Mouse (Mus musculus) kidney, adult 11 months (tissue): ENCODE data around the gene Lrsam1.

Experiments
- DNase-seq: peaks from one replicate; pipeline ENCODE4 v3.0.0; 2022

Gene Lrsam1

DNA sequence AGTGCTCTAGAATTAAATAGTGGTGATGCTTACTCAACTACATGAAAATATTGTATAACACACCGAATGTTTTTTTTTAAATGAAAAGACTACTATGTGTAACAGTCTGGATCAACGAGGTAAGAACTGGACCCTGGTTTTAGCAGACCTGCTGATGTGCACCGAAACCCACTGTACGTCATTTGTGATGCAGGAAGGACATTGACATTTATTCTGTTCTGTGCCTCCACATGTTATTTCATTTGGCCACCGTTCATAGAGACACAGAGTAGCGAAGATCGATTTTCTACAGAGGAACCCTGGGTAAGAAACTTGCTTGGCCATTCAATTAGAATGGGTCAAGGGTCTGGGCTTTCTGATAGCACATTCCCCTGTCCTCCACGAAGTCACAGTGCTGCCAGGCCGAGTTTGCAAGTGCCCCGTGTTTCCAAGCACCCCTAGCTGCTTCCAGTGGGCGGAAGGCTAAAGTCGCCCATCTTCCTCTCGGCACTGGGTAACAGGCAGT lies 4.8 kb upstream of the Lrsam1 start:
- no peak for DNase-seq

DNA sequence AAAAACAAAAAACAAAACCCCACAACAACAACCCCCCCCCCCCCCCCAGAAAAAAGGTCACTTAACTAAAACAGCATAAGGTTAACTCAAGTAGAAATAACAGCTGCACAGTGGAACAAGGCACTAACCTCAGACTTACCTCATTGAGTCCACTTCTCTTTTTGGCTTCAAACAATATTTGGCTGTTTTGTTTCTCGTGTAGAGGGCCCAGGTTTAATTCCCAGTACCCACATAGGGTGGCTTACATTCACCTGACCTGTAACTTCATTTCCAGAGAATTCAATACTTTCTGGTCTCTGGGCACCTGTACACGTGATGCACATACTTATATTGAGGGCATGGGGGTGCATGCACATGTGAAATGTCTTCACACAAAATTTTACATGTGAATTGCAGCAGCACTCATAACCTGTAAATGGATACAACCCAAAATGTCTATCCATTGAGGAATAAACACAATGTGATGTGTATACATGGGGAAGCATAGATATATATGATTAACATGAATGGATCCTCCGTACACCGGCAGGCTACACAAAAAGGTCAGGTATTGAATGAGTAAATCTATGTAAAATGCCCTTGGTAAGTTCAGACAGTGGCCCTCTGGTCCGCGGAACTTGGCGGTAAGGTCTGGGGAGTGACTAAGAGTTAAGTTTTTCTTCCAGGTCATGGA lies 4.2 kb upstream of the Lrsam1 start:
- no peak for DNase-seq

DNA sequence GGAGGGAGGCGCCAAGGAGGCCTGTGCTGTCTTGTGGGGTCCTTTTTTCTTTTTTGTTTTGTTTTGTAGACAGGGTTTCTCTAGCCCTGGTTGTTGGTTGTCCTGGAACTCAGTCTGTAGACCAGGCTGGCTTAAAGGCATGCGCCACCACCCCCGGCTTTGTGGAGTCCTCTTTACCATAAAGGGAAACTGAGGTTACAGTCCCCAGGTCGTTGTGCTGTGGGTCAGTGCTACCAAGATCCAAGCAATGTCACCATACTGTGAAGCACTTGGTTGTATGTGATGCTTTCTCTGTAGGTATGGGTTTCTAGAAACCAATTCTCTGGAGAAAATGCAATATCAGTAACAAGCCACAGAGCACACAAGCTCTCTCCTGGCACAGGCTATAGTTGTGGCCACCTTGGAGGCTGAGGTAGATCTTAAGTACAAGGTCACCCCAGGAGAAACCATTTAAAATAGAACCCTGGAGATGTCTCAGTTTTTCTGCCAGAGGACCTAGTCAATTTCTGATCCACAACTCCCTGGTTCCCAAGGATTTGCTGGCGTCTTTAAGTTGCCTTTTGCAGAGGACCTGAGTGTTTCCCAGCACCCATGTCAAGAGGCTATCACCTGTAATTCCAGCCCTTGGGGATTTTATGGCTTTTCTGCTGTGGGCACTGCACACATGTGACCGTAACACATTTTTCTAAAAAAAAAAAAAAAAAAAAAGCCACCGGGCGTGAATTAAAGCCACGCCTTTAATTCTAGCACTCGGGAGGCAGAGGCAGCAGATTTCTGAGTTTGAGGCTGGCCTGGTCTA lies 3.4 kb upstream of the Lrsam1 start:
- no peak for DNase-seq

DNA sequence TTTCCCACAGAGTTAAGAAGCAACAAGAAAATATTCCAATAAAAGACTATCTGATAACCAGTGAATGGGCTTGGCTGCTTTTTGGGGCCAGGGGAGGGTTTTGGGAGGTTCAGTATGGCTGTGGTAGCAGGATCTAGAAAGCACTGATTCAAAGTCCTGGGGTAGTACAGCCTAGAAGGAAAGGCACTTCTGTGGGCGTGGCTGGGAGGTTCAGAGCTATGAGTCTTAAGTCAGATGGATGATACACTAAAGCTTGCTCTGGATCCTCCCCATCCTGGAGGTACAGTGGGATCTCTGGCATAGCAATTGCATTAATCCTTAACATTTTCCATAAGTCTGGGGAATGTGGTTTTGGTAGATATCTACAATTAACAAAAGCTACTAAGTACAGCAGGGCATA lies 2.6 kb upstream of the Lrsam1 start:
- no peak for DNase-seq

GRCm38 (mm10) chr2:32963544-32963943 lies 2.1 kb upstream of the Lrsam1 start:
- no peak for DNase-seq

DNA sequence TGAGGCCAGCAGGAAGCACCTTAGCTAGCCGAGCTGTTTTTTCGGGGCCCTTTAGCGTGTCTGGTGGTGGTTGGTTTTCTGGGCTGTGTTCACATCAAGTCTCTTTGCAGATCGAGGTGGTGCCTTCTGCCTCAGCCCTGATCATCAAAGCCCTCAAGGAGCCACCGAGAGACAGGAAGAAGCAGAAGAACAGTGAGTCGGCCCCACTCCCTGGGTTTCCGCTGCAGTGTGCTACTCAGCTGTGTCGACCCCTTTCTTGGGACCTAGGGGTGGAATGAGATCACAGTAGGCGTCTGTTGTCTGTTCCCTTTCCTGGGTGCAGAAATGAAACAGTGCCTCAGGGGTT lies 1.4 kb upstream of the Lrsam1 start:
- DNase-seq: no peak

- DNase-seq: no peak
Measured at GRCm38 (mm10) chr2:32962062-32962874, 854 bp upstream of the Lrsam1 start.

- DNase-seq: no peak
Measured at GRCm38 (mm10) chr2:32960273-32960672, 1.1 kb downstream of the Lrsam1 start.

GRCm38 (mm10) chr2:32957344-32957743 lies 4.1 kb downstream of the Lrsam1 start:
- DNase-seq: no peak

GRCm38 (mm10) chr2:32954581-32954980 lies 6.8 kb downstream of the Lrsam1 start:
- DNase-seq: no peak

- DNase-seq: no peak
Measured at GRCm38 (mm10) chr2:32947454-32947853, 14.0 kb downstream of the Lrsam1 start.

GRCm38 (mm10) chr2:32940483-32940882 lies 20.9 kb downstream of the Lrsam1 start:
- DNase-seq: no peak

GRCm38 (mm10) chr2:32939418-32939817 lies 22.0 kb downstream of the Lrsam1 start:
- DNase-seq: no peak

GRCm38 (mm10) chr2:32938741-32939140 lies 22.7 kb downstream of the Lrsam1 start:
- no peak for DNase-seq

DNA sequence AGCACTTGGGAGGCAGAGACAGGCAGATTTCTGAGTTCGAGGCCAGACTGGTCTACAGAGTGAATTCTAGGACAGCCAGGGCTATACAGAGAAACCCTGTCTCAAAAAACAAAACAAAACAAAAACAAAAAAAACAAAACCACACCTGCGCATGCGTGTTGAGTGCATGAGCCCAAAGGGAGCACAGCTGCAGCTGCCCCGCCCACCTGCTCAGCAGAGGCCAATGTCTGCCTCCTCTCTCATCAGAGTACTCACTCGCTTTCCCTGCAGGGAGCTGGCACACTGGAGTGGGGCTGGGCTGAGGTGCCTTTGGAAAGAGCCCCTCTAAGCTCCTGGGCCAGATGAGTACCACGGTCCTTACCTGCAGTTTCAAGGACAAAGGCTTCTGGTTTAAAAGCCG lies 29.7 kb downstream of the Lrsam1 start:
- DNase-seq: no peak

DNA sequence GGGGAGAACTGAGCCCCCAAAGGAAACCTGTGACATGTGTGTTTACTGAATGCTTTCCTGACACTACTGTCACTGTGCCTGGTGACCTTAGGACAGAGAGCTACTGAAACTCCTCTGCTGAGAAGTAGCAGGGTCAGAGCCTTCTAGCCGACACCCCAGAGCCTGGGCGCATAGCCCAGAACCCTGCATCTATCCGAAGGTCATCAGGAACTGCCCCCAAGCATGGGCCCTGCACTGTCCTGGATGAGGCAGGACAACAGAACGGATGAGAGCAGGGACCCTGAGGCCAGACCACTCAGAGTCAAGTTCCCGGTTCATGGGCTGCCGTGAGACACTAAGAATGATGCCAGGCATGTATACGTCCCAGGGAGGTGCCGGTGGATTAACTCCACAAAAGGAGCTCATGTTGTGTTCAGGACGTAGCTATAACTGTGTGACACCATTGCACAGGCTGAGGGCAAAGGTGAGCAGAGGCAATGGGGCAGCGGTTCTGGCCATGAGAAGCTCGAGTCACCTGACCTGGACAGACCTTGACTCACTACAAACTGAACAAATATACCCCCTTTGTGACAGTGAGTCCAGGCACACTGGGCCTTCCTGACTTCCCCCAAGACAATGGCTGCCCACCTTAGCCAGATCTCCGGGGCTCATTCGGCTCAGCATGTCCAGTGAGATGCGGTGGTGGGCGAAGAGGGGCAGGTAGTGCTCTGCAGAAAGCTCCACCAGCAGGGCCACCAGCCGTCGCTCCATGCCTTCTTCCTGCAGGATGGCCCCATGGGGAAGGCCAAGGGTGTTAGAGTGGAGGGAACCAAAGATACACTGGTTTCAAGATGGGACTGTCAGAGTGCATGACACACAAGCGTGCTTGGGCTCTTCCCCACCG lies 32.2 kb downstream of the Lrsam1 start:
- no peak for DNase-seq

GRCm38 (mm10) chr2:32928235-32928946 lies 33.0 kb downstream of the Lrsam1 start:
- DNase-seq: peak; percentile 50

DNA sequence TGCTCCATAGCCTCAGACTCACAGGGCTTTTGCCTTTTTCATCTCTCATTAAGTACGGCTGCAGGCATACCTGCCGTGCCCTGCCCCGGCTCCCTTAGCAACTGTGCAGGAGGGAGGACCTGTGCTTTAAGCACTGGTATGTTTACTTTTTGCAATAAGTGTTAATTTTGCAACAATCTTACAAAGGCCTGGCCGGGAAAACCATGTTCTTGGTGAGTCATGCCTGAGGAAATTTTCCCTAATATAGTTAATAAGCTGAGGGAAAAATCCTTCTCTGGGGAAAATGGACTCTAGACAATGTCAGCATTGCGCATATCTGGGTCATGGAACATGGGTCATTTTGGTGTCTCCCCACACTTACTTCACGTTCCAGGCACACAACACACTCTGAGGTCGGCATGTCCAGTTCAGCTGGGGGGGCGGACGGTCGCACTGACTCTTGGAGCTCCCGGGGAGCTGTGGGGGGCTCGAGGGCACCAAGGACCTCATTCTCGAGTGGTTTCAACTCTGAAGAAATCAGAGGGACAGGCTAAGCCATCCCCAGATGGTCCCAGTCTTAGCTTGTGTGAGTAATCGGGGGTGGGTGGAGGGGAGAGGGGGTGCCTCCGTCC lies 33.7 kb downstream of the Lrsam1 start:
- DNase-seq: no peak

DNA sequence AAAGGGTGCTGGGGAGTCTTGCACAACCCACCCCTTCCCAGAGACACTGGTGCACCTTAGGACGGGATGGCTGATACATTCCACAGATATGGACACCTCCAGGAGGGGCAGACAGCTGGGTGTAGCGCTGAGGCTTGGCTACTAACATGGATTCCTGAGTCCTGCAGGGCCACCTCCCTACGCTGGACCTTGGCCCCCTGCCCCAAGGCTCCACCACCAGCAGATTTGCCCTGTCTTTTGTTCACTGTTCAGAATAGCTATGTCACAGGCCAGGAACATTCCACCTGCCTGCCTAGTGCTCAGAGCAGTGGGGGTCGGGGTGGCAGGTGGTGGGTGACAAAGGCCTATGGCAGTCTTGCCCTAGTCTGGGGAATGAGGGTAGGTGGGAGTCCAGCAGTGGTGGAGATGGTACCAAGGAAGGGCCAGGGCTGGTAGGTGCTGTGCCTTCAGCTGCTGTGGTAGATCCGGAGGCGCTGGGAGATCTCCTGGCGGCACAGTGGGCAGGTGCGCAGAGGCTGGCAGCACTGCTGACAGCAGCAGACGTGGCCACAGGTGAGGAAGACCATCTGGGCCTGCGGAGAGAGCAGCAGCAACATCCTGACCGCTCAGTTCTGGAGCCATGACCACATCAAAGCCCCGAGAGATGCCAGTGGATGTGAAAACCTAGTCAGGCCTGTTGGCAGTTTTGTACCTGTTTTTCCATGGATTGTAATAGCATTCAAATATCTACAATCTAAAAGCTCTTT lies 34.9 kb downstream of the Lrsam1 start:
- DNase-seq: no peak

- no peak for DNase-seq
Measured at GRCm38 (mm10) chr2:32924306-32924844, 37.0 kb downstream of the Lrsam1 start.
